Mouse (Mus musculus) thymus, postnatal 36 days (tissue): Measurements from ENCODE around the gene Gm9736.
"Not testable (repeated sequence)": the region's sequence is repeated elsewhere in the genome, so short reads cannot be mapped to it uniquely, and the experiment has no call there.

Experiments
- DNase-seq, 2 experiments: peaks; one replicate each; pipeline ENCODE4 v3.0.0; 2022; ENCODE audit warnings: mixed read lengths in 2 of 2

Gene Gm9736

DNA sequence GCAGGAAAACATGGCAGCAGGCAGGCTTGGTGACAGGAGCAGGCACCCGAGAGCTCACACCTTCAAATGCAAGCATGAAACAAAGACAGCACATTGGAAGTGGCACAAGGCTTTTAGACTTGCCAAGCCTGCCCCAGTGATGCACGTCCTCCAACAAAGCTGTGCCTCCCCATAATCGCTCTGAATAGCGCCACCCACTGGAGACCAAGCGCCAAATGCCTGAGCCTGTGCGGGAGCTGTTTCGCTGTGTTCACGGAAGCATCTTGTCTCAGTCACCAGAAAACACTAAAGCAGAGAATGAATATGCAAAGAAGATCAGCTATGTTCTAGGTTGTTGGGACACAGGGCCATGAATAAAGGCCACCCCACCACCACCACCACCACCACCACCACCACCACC is 26.3 kb downstream of the Gm9736 start:
- no peak for DNase-seq

DNA sequence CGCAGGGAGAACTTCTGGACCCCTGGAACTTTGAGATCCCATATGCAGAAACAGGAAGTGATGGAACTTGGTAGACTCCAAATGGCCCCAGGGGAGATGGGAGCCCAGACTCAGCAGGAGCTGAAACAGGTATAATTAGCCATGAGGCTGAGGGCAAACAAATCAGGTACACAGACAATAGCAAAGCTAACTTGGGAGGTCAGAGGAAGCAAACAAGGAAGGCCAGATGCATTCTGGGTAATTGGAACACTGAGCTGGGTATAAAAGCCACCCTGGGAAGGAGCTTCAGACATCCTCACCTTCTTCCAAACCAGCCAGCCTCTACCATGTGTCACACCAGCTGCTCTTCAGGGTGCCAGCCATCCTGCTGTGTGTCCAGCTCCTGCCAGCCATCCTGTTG is 30.9 kb downstream of the Gm9736 start, which contains the start of gene Krtap12-1:
Krtap12-1 (plus strand) TSS at position 301 of the 400 bp plus-strand sequence.
- DNase-seq = not testable (repeated sequence)

- no peak for DNase-seq
These were observed 35.6 kb downstream of the Gm9736 start, which contains the start of gene Gm10142 for GRCm38 (mm10) chr10:77715507-77715906. Gene Gm10142, plus strand, starts transcription at chr10:77715807.

GRCm38 (mm10) chr10:77713734-77714133 is 37.4 kb downstream of the Gm9736 start:
- DNase-seq = no peak

- not testable (repeated sequence) for DNase-seq
These were observed 40.0 kb downstream of the Gm9736 start, which contains the start of gene Gm10024 for GRCm38 (mm10) chr10:77711157-77711556. Gene Gm10024, plus strand, starts transcription at chr10:77711457.

GRCm38 (mm10) chr10:77709831-77710230 is 41.3 kb downstream of the Gm9736 start:
- DNase-seq = no peak

DNA sequence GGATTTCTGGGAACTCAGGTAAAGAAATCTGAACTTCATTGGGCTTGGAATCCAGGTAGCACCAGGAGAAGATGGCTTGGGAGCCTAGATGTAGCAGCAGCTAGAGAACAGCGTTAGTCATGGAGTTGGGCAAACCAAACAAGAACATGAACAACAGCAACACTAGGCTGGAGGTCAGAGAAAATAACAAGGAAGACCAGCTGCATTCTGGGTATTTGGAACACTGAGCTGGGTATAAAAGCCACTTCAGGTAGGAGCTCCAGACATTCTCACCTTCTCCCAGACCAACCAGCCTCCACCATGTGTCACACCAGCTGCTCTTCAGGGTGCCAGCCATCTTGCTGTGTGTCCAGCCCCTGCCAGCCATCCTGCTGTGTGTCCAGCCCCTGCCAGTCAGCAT is 44.8 kb downstream of the Gm9736 start, which contains the start of gene Gm10272:
Gm10272 (plus strand) TSS at position 301 of the 400 bp plus-strand sequence.
- no peak for DNase-seq
